Mouse (Mus musculus): ENCODE results near the gene Nmur1. TPM values are rescaled to one million over a fixed set of nuclear protein-coding genes. Genes with fewer than 3 reads are reported as not detected.

Nmur1 gene
- polyA plus RNA-seq, 1 experiment: 0.02 TPM

GRCm38 (mm10) chr1:86406313-86406712, 19.7 kb downstream of the Nmur1 start:
- H3K4me3 ChIP-seq (ENCODE audit: insufficient read depth, poor library complexity, severe bottlenecking): no peak overlapping the region
- no peaks in the 10 kb centered on the region for H3K79me3 ChIP-seq (ENCODE audit: low read depth)
- H3K79me2 ChIP-seq (ENCODE audit: control insufficient read depth, insufficient read depth): no peaks in the 10 kb centered on the region
- H3K27me3 ChIP-seq (ENCODE audit: control insufficient read depth, insufficient read depth, insufficient read length): no peaks in the 10 kb centered on the region
- no peak overlapping the region for H3ac ChIP-seq (ENCODE audit: control insufficient read depth, insufficient read length, low read depth)
- H3K36me3 ChIP-seq (ENCODE audit: control insufficient read depth, insufficient read depth): no peaks in the 10 kb centered on the region
- no peak for TF ChIP-seq USF1 (IDR thresholded peaks at IDR 0.05; ENCODE audit: low read depth)
- no peak for TF ChIP-seq MYOD1 (IDR thresholded peaks at IDR 0.05; ENCODE audit: control insufficient read depth, insufficient read length, low read depth)
- no peak for TF ChIP-seq FOSL1 (IDR thresholded peaks at IDR 0.05; ENCODE audit: insufficient read depth, low read length, poor library complexity, severe bottlenecking)
- TF ChIP-seq MAX (IDR thresholded peaks at IDR 0.05): no peak
- no peak for TF ChIP-seq CEBPB (IDR thresholded peaks at IDR 0.05; ENCODE audit: low read depth)
- TF ChIP-seq CTCF (IDR thresholded peaks at IDR 0.05; ENCODE audit: control insufficient read depth, insufficient read depth, insufficient read length): no peak
- TF ChIP-seq MYOG (IDR thresholded peaks at IDR 0.05; ENCODE audit: control insufficient read depth, extremely low read depth, insufficient read length): no peak

- no peak overlapping the region for H3ac ChIP-seq (ENCODE audit: control insufficient read depth, insufficient read length, low read depth)
- no peak overlapping the region for H3K4me3 ChIP-seq (ENCODE audit: insufficient read depth, poor library complexity, severe bottlenecking)
- no peaks in the 10 kb centered on the region for H3K79me3 ChIP-seq (ENCODE audit: low read depth)
- H3K36me3 ChIP-seq (ENCODE audit: control insufficient read depth, insufficient read depth): no peaks in the 10 kb centered on the region
- H3K79me2 ChIP-seq (ENCODE audit: control insufficient read depth, insufficient read depth): no peaks in the 10 kb centered on the region
- H3K27me3 ChIP-seq (ENCODE audit: control insufficient read depth, insufficient read depth, insufficient read length): no peaks in the 10 kb centered on the region
- TF ChIP-seq USF1 (IDR thresholded peaks at IDR 0.05; ENCODE audit: low read depth): no peak
- no peak for TF ChIP-seq MAX (IDR thresholded peaks at IDR 0.05)
- no peak for TF ChIP-seq CEBPB (IDR thresholded peaks at IDR 0.05; ENCODE audit: low read depth)
- TF ChIP-seq CTCF (IDR thresholded peaks at IDR 0.05; ENCODE audit: control insufficient read depth, insufficient read depth, insufficient read length): no peak
- TF ChIP-seq MYOD1 (IDR thresholded peaks at IDR 0.05; ENCODE audit: control insufficient read depth, insufficient read length, low read depth): no peak
- no peak for TF ChIP-seq FOSL1 (IDR thresholded peaks at IDR 0.05; ENCODE audit: insufficient read depth, low read length, poor library complexity, severe bottlenecking)
- TF ChIP-seq MYOG (IDR thresholded peaks at IDR 0.05; ENCODE audit: control insufficient read depth, extremely low read depth, insufficient read length): no peak
Observed at GRCm38 (mm10) chr1:86404834-86405233, 21.2 kb downstream of the Nmur1 start.

- no peak overlapping the region for H3ac ChIP-seq (ENCODE audit: control insufficient read depth, insufficient read length, low read depth)
- H3K79me3 ChIP-seq (ENCODE audit: low read depth): no peaks in the 10 kb centered on the region
- no peak for TF ChIP-seq USF1 (IDR thresholded peaks at IDR 0.05; ENCODE audit: low read depth)
- TF ChIP-seq CEBPB (IDR thresholded peaks at IDR 0.05; ENCODE audit: low read depth): no peak
- no peak for TF ChIP-seq MYOG (IDR thresholded peaks at IDR 0.05; ENCODE audit: control insufficient read depth, extremely low read depth, insufficient read length)
- no peak for TF ChIP-seq CTCF (IDR thresholded peaks at IDR 0.05; ENCODE audit: control insufficient read depth, insufficient read depth, insufficient read length)
- no peak for TF ChIP-seq MYOD1 (IDR thresholded peaks at IDR 0.05; ENCODE audit: control insufficient read depth, insufficient read length, low read depth)
- no peak for TF ChIP-seq FOSL1 (IDR thresholded peaks at IDR 0.05; ENCODE audit: insufficient read depth, low read length, poor library complexity, severe bottlenecking)
- no peak for TF ChIP-seq MAX (IDR thresholded peaks at IDR 0.05)
- no peaks in the 10 kb centered on the region for H3K36me3 ChIP-seq (ENCODE audit: control insufficient read depth, insufficient read depth)
- H3K27me3 ChIP-seq (ENCODE audit: control insufficient read depth, insufficient read depth, insufficient read length): no peaks in the 10 kb centered on the region
- no peaks in the 10 kb centered on the region for H3K79me2 ChIP-seq (ENCODE audit: control insufficient read depth, insufficient read depth)
- no peak overlapping the region for H3K4me3 ChIP-seq (ENCODE audit: insufficient read depth, poor library complexity, severe bottlenecking)
Observed at GRCm38 (mm10) chr1:86400096-86400754, 25.8 kb downstream of the Nmur1 start.

- TF ChIP-seq MYOD1 (IDR thresholded peaks at IDR 0.05; ENCODE audit: control insufficient read depth, insufficient read length, low read depth) (no peak), FOSL1 (IDR thresholded peaks at IDR 0.05; ENCODE audit: insufficient read depth, low read length, poor library complexity, severe bottlenecking) (no peak), MAX (IDR thresholded peaks at IDR 0.05) (no peak), CTCF (IDR thresholded peaks at IDR 0.05; ENCODE audit: control insufficient read depth, insufficient read depth, insufficient read length) (no peak), USF1 (IDR thresholded peaks at IDR 0.05; ENCODE audit: low read depth) (no peak), MYOG (IDR thresholded peaks at IDR 0.05; ENCODE audit: control insufficient read depth, extremely low read depth, insufficient read length) (no peak)
- no peak overlapping the region for H3K4me3 ChIP-seq (ENCODE audit: insufficient read depth, poor library complexity, severe bottlenecking)
- H3K79me2 ChIP-seq (ENCODE audit: control insufficient read depth, insufficient read depth): no peaks in the 10 kb centered on the region
- no peaks in the 10 kb centered on the region for H3K79me3 ChIP-seq (ENCODE audit: low read depth)
- no peaks in the 10 kb centered on the region for H3K27me3 ChIP-seq (ENCODE audit: control insufficient read depth, insufficient read depth, insufficient read length)
- no peak overlapping the region for H3ac ChIP-seq (ENCODE audit: control insufficient read depth, insufficient read length, low read depth)
- no peaks in the 10 kb centered on the region for H3K36me3 ChIP-seq (ENCODE audit: control insufficient read depth, insufficient read depth)
Observed at GRCm38 (mm10) chr1:86399322-86399721, 26.7 kb downstream of the Nmur1 start.

GRCm38 (mm10) chr1:86398222-86398621, 27.8 kb downstream of the Nmur1 start:
- Histone ChIP-seq H3K79me3 (ENCODE audit: low read depth) (no peaks in the 10 kb centered on the region), H3K27me3 (ENCODE audit: control insufficient read depth, insufficient read depth, insufficient read length) (no peaks in the 10 kb centered on the region), H3K79me2 (ENCODE audit: control insufficient read depth, insufficient read depth) (no peaks in the 10 kb centered on the region), H3K4me3 (ENCODE audit: insufficient read depth, poor library complexity, severe bottlenecking) (no peak overlapping the region), H3ac (ENCODE audit: control insufficient read depth, insufficient read length, low read depth) (no peak overlapping the region), H3K36me3 (ENCODE audit: control insufficient read depth, insufficient read depth) (no peaks in the 10 kb centered on the region)
- TF ChIP-seq CTCF (IDR thresholded peaks at IDR 0.05; ENCODE audit: control insufficient read depth, insufficient read depth, insufficient read length): no peak

- Histone ChIP-seq H3K79me2 (ENCODE audit: control insufficient read depth, insufficient read depth) (no peaks in the 10 kb centered on the region), H3K4me3 (ENCODE audit: insufficient read depth, poor library complexity, severe bottlenecking) (no peak overlapping the region), H3K79me3 (ENCODE audit: low read depth) (no peaks in the 10 kb centered on the region), H3ac (ENCODE audit: control insufficient read depth, insufficient read length, low read depth) (no peak overlapping the region), H3K27me3 (ENCODE audit: control insufficient read depth, insufficient read depth, insufficient read length) (no peaks in the 10 kb centered on the region), H3K36me3 (ENCODE audit: control insufficient read depth, insufficient read depth) (no peaks in the 10 kb centered on the region)
- TF ChIP-seq MYOD1 (IDR thresholded peaks at IDR 0.05; ENCODE audit: control insufficient read depth, insufficient read length, low read depth): no peak
- TF ChIP-seq FOSL1 (IDR thresholded peaks at IDR 0.05; ENCODE audit: insufficient read depth, low read length, poor library complexity, severe bottlenecking): no peak
- no peak for TF ChIP-seq CEBPB (IDR thresholded peaks at IDR 0.05; ENCODE audit: low read depth)
- no peak for TF ChIP-seq CTCF (IDR thresholded peaks at IDR 0.05; ENCODE audit: control insufficient read depth, insufficient read depth, insufficient read length)
Observed at GRCm38 (mm10) chr1:86397621-86398020, 28.4 kb downstream of the Nmur1 start.
